Mouse (Mus musculus) embryo, embryonic 10.5 days (tissue): ENCODE data around the gene Rcl1.

Experiments used
- DNase-seq: peaks from one replicate; pipeline ENCODE4 v3.0.0-alpha.2; 2015; ENCODE audit warnings: low spot score

Gene Rcl1

DNA sequence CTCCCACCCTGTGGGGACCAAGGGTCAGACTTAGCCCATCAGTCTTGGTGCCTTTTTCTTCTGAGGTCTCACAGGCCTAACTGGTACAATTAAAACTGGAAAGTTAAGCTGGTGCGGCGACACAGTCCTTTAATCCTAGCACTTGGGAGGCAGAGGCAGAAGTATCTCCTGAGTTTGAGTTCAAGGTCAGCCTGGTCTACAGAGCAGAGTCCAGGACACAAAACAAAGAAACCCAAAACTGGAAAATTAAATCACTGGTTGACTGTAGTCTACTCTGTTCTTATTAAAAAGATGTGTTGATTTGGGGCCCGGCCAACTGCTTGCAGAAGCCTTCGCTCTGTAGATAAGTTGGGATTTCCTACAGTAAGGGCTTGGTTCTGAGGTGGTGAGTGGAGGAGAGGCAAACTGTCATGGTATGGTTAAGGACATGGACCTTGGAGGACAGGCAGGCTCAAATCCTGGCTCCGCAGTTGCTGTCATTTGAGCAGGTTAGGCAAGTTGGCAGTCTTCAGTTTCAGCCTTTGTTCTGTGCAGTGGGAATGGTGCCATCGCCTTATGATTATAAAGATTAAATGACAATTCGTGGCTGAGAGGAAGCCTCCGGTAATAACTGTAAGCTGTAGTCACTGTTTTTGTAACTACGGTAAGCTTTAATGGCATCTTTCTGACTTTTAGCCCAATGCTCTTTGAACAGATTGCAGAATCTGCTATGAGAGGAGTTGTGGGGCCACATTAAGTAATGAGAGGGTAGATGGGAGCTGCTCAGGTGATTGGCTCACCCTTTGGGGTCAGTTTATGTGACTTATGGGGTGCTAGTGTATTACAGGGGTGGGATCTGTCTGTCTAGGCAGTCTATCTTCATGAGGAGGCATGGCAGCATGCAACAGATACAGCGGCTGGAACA is 12.8 kb downstream of the Rcl1 start:
- no peak for DNase-seq

DNA sequence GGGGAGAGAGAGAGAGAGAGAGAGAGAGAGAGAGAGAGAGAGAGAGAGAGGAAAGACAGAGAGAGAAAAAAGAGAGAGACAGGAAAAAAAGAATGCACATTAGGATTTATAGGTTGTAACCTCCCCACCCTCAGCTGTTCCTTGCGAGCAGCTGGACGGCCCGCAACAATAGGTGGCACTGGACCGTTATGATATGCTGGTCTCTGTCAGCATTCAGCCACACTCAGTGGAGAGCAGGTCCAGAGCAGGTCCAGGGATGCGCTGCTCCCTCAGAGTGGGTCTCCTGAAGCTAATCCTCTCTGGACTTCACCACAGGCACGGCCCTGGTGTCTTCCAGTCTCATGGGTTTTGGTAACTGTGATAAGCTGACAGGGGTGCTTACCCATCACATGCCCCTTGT is 15.6 kb downstream of the Rcl1 start:
- DNase-seq: no peak

DNA sequence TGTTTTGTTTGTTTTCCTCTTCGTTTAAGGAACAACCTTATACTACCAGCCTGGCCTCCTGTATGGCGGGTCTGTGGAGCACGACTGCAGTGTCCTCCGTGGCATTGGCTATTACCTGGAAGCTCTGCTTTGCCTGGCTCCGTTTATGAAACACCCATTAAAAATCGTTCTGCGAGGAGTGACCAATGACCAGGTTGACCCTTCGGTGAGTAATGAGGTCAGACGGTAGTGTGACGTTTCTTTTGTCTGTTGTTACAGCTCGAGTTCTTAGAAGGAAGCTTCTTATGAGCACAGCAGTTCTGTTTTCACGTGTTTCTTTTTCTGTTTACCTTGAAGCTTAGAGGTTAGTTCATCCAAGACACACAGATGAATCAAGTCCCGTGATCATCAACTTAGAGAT is 17.0 kb downstream of the Rcl1 start:
- DNase-seq: no peak

DNA sequence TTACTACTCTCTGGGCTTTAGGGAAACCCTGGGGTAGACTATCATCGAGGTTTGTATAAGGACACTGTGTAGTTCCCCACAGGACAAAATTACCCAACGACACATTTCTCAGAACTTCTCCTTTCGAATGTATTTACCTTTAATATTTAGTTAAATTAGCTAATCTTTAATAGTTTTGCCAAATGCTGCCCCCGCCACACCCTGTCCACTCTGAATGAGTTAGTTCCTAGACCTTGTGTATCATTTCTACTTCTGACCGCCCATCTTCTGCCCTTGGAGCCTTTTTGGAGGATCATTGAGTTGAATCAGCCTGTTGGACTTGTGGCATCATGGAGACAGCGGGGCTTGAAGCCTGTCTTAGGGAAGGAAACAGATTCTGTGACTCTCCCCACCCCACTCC is 19.1 kb downstream of the Rcl1 start:
- no peak for DNase-seq

DNA sequence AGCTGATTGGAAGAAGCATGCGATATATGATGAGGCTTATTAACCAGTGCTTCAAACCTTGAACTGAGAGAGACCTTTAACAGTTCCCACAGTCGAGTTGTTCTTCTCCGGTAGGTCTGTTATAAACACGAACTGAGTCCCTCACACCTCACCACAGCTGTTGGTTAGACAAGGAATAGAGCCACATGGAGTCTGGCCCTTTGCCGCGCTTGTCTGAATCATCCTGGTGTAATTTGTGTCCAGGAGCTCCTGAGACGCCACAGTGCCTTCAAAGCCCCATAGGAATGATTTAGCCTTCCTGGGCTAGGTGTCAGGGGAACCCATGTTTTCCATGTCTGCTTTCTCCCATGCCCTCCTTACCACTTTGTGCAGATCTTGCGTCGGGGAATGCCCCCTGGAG is 20.2 kb downstream of the Rcl1 start:
- DNase-seq: no peak

DNA sequence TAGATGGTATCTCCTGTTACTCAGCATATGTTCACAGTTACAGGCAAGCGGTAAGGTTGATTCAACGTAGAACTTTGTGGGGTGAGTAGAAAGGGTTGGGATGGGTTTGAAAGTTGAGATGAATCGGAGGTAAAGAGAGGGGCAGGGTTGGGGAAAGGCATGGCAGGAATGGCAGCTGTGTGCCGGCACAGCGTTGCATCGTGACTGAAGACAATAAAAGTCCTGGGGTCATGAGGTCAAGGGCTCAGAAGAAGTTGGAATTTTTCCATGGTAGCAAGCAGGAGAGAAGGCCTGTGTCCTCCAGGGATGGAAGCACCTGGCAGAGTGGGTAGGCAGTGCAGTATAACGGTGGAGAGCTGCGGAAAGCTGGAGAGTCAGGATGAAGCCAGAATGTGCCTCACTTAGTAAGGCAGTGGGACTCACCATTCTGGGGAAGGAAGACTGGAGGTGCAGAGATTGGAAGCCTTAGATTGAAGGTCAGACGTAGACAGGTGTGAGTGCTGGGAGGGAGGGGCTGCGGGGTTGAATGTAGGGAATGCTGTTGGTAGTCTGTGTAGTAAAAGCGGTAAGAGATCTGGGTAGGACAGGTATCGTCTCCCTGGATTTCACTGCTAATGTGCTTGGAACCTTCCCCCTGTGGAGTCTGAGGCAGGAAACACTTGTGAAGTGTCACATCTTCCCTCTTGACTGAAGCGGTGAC is 23.9 kb downstream of the Rcl1 start:
- DNase-seq: no peak

DNA sequence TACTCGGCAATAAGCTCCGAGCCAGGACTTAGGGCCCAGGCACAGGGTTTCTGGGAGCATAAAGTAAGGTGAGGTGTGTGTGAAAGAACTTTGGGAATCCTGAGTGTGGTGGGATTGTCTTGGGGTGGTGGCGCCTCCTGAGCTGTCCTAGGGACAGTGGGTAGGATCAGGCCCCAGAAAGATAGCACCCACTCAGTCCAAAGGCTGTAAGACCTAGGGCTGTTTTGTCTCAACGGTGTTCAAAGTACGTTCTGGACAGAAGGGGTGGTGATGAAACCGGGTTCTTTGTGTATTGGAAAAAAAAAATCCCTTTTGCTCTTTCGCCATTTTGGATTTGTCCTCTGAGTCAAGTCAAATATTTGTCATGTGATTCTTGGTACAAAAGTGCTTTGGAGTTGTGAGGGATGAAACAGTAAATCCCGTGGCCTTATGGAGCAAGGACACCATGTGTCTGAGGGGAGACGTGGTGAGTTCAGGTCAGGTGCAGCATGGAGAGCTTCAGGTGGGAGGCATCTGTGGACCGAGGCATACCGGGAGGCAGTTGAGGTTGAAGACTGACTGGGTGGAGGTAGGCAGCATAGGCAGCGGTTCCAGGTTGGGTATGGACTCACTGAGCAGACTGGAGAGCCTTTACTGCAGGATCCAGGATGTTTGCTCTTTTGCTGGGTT is 25.3 kb downstream of the Rcl1 start:
- DNase-seq: no peak

DNA sequence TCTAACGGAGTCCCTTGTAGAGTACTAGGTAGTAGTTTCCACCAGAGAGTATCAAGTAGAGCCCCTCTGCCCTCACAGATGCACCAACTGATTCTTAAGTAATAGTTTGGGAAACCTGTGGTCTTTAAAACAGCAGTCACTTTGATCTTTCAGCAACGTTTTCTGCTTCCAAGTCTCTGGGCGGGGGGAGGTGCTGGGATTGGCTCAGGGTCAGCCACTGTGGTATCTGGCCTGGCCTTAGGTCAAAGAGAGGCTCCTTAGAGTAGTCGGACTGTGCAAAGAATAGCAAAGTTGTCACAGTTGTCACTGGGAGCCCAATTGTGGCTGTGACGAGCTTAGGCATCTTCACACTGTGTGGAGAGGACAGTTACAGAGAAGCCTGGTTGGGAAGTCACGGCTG is 26.2 kb downstream of the Rcl1 start:
- peak; percentile 19 for DNase-seq

DNA sequence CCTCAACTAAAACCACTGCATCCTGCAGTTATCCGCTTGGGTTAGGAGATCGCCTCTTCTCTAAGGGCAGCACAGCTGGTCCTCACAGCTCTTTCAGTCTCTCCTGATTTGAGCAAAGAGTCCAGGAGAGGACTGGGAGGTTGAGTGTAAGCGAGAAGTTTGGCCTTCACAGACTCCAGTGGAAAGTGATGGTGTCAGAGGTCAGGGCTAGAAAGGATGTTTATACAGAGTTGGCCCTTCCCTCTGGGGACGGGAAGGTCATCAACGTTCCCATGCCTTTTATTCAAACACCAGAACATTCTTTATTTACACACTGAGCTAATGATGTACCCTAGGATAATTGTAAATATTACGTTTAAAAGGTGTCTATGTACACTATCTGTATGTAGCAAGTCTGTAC is 27.0 kb downstream of the Rcl1 start:
- DNase-seq: peak; percentile 24

DNA sequence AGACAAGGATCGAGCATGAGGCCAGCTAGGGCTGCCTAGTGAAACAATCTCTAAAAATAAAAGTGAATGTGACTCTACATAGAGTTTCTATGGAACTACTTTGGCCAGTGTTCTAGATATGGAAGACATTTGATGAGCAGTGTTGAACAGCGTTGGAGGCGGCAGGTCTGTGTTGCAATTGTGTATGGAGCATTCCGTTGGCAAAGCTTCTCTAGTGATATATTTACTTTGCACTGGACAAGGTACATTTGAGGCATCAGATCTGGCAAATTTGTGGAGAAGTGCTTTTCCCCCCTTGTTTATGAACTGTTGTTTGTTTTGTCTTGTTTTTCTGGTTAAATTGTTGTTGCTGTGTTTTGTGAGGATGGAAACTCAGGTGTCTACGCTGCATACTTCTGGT is 28.4 kb downstream of the Rcl1 start:
- no peak for DNase-seq

DNA sequence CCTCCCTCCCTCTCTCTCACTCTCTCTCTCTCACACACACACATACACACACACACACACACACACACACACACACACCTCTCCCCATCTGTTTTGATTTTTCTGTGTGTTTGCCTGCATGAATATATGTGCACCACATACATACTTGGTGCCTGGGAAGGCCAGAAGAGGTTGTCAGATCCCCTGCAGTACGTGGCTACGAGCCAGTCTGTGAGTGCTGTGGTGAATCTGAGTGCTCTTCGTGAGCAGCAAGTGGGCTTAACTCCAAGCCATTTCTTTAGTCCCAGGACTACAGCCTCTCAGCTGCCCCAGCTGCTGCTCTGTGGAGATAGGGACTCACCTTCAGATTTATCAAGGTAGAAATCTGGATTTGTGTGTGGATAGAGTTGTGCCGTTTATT is 30.0 kb downstream of the Rcl1 start:
- no peak for DNase-seq

DNA sequence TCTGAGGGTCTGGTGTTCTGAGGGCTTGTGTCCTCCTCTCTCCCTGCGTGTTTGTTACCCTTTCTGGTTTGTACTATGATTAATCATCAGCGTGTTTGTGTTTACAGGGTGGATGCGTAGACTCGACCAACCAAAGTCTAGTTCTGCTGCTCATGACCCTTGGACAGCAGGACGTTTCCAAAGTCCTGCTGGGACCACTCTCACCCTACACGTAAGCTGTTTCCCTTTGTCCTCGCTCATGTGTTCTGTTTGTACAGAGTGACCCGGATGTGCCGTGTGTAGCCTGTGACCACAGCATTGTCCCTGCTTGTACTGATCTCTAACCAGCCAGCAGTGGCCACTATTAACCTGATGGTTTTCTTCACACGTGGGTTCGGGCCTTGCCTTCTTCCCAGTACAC is 33.1 kb downstream of the Rcl1 start:
- DNase-seq: no peak

DNA sequence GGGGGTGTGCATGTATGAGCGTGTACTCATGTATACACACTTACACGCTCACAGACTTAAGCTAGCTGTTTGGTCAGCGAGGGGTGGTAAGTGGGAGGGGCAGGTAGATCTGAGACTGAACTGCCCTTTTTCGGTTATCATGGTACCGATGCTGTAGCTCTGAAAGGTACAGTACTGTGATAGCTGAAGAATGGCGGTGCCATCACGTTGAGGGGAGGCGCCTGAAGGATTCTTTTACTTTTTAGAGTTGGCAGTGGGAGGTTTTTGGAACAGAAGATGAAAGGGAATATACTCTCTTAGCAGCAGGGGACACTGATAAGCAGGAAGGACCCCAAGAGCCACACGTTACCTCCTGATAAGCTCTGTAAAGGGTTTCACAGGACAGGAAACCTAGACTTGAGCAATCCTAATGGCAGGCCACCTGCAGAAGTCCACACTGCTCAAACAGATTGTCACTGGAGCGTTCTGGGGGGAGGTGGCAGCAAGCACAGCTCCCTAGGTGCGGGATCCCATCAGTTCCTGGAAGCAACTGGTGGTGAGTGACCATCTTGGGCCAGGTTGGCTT is 34.1 kb downstream of the Rcl1 start:
- no peak for DNase-seq

DNA sequence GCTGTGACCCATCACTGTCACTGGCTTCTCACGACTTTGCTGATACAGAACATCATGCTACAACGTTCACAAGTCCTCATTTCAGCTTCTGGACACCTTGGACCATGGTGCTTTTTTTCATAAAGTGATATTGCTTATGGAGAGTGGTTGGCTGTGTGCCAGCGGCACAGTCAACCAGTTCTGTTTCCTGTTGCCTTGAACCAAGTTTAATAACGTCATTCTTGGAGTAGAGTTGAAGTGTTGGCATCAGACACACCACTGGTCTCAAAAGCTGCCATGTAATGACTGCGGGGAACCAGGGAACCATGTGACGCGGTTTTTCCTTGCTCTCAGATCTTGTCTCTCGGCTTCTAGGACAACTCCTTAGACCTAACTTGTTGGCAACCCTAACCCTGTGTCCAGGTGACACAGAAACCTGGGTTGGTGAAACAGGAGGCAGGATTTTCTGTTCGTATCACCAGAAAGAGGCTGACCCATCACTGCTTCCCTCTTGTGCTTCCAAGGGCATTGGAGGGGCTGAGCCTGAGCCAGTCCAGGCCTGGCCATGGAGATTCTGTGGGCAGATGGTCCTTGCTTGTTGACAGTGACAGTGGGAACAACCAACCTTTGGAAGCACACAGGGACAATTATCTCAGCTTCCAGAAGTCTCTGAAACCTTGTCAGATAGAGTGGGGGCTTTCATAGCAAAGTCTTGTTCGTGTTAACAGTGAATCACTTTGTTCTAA is 37.5 kb downstream of the Rcl1 start:
- DNase-seq: no peak

DNA sequence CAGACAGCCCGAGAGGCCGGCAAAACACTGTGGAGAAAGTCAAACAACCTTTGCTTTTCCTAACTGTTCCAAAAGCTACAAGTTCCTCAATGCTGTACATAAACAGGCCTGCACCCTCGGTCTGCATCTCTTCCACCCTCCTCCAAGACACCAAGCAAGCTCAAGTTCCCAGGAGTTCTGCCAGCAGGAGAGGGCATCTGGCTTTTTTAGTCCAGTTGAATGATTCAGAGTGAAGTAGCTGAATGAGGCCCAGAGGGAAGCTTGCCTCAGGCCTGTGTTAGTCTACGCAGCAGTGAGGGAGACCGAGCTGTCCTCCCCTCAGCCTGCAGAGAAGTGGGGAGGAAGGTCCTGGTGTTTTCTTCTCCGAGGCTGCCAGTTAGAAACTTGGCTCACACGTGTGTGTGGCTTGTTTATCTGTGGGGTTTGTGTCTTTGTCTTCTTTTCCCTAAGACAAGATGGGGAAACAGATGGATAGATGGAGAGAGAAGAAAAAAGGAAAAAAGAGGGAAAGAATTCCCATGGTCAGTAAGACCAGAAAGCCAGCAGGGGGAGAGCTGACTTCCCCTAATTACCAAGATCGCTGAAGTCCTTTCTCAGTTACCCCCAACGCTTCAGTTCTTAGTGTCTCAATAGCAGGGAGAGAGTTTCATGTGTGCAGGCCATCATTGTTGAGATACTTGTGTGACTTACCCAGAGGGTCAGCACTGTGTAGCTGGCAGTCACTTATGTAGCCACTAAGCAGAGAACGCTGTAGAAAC is 38.7 kb downstream of the Rcl1 start:
- DNase-seq: peak; percentile 29

DNA sequence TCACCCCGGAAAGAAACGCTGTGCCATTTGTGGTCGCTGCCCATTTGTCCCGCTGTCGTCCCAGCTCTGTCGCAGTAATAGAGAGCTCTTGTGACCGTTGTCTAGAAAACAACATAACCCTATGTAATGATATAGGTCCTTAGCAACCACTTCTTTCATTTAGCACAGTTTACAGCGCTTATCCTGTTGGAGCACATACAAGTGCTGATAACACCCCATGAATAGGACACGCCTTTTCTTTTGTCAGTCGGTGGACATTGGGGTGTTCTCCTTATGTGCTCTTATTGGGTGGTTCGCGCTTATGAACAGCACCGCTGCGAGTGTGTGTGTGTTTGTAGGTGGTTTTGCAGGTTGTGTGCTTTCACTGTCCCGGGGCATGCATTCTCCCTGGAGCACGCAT is 39.8 kb downstream of the Rcl1 start:
- no peak for DNase-seq

DNA sequence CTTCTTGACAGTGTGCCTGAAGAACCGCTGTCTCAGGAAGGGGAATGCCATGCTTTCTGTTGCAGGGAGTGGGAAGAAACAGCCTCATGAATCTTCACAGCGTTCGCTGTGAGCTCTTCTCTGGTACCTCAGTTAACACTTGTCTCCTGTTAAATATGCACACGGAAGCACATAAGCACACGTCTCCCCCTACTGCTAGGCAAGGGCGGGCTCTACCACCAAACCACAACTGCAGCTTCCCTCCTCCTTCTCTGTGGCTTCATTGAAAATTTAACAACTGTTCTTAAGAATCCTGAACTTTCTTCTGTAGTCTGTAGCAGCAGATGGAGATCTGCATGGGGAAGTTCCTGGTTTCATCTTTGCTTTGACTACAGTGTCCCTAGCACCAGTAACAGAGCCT is 41.1 kb downstream of the Rcl1 start:
- DNase-seq: no peak

DNA sequence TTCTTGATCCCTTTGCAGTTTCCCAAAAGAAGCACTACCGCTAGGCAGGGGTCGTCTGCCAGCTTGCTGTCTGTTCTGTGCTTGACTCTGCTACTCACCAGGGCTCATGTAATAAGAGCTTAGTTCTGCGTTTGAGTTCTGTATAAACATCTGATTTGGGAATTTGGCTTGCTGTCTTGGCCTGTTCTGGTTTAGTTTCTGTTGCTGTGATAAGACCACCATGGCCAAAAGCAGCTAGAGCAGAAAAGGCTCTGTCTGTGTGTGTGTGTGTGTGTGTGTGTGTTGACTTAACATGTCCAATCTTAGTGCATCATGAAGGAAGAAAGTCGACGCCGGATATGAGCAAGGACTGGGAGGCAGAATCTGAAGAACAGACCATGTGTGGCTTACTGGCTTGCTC is 44.2 kb downstream of the Rcl1 start:
- no peak for DNase-seq

DNA sequence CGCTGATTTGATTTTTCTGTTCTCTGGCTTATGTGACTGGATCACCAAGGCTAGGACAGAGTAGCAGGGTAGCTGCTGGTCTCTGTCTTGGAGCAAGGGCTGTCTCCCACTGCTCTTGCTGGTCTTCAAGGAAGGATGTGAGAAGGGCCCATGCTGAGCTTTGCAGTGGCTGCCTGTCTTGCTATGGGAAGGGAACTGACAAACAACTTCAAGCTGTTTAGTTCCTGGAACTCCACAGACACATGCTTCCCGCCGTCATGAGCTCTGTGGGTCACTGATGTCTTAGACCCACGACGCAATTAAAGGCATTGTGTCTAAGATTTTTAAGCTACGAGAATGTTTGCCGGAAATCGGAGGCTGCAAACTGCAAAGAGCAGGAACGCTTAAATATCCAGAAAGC is 45.6 kb downstream of the Rcl1 start:
- no peak for DNase-seq

DNA sequence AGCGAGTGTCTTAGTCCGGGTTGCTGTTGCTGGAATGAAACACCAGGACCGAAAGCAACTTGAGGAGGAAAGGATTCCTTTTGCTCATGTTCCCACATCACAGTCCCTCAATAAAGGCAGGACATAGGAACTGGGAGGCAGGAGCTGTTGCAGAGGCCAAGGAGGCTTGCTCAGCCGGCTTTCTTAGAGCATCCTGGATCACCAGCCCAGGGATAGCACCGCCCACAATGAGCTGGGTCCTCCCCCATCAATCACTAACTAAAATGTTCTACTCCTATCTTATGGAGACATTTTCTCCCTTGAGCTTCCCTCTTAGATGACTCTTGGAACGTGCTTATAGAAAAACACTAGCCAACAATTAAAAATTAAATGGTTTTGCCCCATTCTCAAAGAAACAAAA is 48.4 kb downstream of the Rcl1 start:
- DNase-seq: peak; percentile 6

DNA sequence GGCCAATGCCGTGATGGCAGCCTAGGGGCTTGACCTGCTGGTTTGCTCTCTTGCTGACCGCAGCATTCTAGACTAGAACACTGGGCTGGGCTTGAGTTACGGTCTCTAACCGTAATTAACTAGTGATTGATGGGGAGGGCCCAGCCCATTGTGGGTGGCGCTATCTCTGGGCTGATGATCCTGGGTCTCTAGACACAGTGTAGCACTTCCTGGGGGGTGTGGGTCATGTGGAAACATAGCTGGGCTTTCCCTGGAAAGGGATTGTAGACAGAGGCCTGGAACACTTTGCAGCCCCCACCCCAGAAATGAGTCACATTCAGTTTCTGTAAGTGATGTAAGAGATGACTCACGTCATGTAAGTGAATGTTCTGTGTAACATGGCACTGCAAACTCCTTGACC is 48.9 kb downstream of the Rcl1 start:
- DNase-seq: peak; percentile 24
